Mouse (Mus musculus) liver, adult (tissue): Measurements from ENCODE around the gene Srd5a2.

ENCODE experiments used
- GATA4 ChIP-seq: IDR thresholded peaks from 2 replicates; pipeline ENCODE4 v1.6.1; 2014; ENCODE audit warnings: mild to moderate bottlenecking, low read length; ENCODE audit not compliant: insufficient replicate concordance

Gene Srd5a2

DNA sequence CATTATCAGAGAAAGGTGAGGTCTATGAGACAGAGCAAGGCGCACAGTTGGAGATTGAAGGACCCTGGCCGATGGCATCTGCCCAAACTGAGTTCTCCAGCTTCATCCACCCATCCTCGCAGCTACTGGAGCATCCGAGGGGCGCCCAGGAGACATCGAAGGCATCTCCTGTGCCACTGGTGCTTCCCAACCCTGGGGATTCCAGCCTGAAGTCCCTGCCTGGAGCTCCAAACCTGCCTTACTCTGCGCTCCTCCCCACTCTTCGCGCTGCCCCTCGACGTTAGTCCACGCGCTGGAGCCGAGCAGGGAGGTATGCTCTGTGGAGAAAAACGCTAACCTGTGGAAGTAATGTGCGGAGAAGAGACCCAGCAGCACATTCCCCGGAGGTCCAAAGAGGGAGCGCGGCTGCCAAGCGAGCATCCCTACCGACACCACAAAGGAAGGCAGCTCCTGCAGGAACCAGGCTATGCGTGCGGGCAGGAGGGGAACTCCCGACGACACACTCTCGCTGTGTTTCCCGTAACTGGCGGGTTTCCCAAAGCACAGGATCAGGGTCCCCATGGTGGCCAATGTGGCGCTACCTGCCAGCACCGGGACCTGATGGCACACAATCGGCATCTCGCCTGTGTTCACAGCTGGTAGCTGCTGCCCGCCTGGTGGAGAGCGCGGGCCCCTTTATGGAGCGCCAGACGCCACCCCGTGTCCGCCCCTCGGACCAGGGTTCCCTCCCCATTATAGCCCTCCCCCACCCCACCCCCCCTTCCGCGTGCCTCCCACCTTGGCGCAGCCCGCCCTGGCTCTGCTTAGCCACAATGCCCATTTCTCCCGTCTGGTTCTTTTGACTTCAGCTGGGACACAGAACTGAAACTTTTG is at the start of gene Srd5a2:
Gene Srd5a2 (minus strand): TSS at position 707 of the 873 bp plus-strand sequence.
- TF ChIP-seq GATA4, result no peak

- no peak for TF ChIP-seq GATA4
Observed at GRCm38 (mm10) chr17:74088886-74089678, 41.4 kb upstream of the Srd5a2 start.

GRCm38 (mm10) chr17:74088016-74088415 is 40.3 kb upstream of the Srd5a2 start:
- no peak for TF ChIP-seq GATA4

- TF ChIP-seq GATA4, result no peak
Observed at GRCm38 (mm10) chr17:74083370-74083769, 35.7 kb upstream of the Srd5a2 start.

DNA sequence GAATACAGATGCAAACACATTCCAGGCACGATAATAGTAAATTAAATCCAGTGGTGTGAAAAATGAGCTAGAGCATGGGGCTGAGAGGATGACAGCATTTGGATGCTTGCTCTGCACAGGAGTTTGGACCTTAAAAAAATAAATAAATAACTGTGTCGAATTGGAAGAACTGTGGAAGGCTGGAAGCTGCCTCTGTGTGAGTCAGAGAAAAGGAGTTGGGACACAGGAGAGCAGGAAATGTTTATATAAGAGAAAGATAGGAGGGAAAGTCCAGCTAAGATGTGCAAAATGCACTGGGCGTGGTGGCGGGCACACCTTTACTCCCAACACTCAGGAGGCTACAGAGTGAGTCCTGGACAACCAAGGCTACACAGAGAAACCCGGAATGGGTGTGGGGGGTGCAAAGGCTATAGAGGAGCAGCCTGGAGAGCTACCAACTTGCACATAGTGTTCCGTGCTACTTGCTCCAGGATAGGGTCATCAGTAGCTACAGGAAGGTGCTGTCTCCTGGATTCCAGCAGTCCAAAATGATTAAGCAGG is 32.4 kb upstream of the Srd5a2 start:
- TF ChIP-seq GATA4, result no peak

DNA sequence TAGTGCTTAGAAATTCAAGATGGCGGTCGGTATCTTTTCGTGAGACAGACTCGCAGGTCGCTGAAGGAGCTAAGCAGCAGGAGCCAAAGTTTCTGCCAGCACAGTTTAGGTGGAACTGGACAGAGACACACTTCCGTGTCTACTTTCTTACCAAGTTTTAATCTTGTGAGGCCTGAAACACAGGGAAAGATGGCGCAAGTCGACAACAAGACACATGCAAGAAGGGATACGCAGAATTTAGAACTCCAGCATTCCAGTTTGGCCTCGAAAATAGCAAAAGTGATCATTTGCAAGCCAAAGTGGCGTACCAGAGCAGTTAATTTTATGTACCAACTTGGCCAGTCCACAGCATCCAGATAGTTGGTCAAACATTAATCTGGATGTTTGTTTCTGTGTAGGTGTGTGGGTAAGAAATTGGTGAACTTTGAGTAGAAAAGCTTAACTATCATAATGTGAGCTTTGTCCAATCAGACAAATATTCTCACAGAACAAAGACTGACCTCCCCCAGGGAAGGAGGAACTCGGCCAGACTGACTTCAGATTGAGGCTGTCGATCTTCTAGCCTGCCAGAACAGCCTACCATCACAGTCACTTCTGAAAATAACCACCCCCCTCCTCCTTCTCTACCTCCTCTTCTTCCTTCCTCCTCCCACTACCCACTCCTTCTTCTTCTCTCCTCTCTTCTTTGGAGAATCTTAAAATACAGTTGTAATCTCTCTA is 31.2 kb upstream of the Srd5a2 start:
- TF ChIP-seq GATA4, result no peak; the same call in 1 of the 2 replicates

GRCm38 (mm10) chr17:74048229-74048816 is 607 bp upstream of the Srd5a2 start:
- no peak for TF ChIP-seq GATA4

- TF ChIP-seq GATA4, result no peak; the same call in 1 of the 2 replicates
Observed at GRCm38 (mm10) chr17:74043754-74044153, 4.0 kb downstream of the Srd5a2 start.

DNA sequence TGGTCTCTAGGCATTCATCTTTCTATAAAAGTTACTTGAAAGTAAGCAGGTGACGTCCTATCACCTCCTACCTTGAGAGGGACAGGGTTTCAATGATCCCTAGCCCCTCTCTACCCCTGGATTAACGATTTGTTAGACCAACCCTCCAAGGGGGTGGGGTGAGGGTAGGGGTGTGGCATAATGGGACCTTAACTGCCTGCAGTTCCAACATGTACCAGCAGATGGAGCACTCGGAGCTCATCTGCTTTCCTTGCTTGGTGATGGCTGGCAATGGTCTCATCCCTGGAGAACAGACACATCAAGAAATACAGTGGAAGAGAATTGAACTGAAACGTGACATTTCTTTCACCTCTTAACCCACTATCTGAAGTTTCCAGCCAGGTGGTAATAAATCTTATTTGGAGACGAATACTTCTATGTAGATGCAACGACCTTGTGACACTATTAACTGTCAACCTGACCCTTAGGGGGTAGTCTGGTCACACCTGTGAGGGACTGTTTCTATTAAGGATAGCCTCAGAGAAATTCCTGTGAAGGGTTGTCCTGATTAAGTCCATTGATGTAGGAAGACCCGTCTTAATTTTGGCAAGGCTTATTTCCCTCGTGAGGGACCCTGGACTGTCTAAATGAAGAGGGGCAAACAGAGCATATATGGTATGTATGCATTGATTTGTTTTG is 27.1 kb downstream of the Srd5a2 start:
- TF ChIP-seq GATA4, result no peak

DNA sequence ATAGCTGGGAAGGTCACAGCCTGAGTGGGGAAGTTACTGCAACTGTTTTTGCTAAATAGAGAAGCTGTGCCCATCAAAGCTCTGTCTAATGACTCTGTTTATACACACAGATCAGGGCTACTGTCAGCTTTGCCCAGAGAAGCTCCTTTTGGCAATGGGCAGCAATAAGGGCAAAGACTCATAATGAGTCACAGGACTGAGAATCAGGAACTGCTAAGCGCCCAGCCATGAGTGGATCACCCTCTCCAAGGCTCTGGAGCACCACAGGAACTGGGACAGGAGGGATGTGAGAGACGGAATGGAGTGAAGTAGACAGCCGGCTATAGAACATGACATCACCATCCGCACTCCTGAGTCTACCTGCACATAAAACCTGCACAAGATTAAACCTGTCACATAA is 29.4 kb downstream of the Srd5a2 start:
- TF ChIP-seq GATA4, result no peak

- TF ChIP-seq GATA4, result no peak
Observed at GRCm38 (mm10) chr17:74017649-74018048, 30.1 kb downstream of the Srd5a2 start.

- no peak for TF ChIP-seq GATA4
Observed at GRCm38 (mm10) chr17:74015128-74015527, 32.6 kb downstream of the Srd5a2 start.

DNA sequence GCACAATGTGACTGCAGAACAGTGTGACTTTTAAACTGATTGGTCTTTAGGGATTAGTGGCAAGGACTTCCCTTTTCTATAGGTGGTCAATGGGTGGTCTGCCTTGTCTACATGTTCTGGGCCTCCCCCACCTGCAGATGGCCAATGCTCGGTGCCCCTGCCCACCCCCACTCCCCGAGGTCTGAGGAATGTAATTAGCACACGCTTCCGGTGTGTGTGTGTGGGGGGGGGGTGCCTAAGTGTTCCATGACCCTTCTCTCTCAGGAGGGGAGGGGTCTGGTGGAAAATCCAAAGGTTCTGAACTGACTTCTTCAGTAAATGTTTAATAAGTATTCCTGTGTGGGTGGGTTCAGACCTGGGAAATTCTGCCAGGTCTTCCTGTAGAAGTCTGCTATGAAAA is 39.0 kb downstream of the Srd5a2 start:
- no peak for TF ChIP-seq GATA4

DNA sequence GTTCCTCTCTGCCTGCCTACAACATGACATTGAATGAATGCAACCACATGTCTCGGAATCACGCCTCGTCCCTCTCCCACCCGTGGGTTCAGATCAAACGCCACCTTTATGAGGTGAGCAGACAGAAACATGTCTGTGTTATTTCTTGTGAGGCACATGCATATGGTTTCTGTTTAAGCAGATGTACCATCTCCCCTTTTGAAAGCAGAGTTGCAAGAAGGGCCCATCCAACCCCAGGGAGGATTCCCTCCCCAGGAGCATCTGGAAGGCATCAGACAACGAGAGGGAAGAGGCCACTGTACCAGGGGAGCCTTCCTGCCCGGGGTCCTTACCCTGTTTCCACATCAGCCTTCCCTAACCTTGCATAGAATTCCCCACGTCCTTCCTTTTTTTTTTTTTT is 40.7 kb downstream of the Srd5a2 start:
- no peak for TF ChIP-seq GATA4
